Mouse (Mus musculus): Measurements from ENCODE around the gene Cfap61. TPM values are rescaled to one million over a fixed set of nuclear protein-coding genes. Genes with fewer than 3 reads are reported as not detected.
"Not testable (repeated sequence)": the region's sequence is repeated elsewhere in the genome, so short reads cannot be mapped to it uniquely, and the experiment has no call there.

Cfap61 gene
- polyA plus RNA-seq, 1 experiment, result not detected

GRCm38 (mm10) chr2:145898106-145898505 lies 36.5 kb upstream of the Cfap61 start:
- Histone ChIP-seq H3K4me1 (ENCODE audit: control insufficient read depth, insufficient read depth, insufficient read length, low read length) (no peaks in the 10 kb centered on the region), H3K27ac (ENCODE audit: insufficient read depth, low read depth, low read length) (no peak overlapping the region), H3K4me3 (ENCODE audit: low read depth, low read length) (no peak overlapping the region), H3K36me3 (ENCODE audit: control insufficient read depth, insufficient read depth, low read length) (no peaks in the 10 kb centered on the region), H3K27me3 (ENCODE audit: control insufficient read depth, insufficient read depth, low read length) (no peaks in the 10 kb centered on the region)
- WGBS, result 64% methylated on average over 9 of the region's 9 CpGs
- no peak for TF ChIP-seq POLR2A (IDR thresholded peaks at IDR 0.05; ENCODE audit: low read depth, low read length)
- no peak for TF ChIP-seq CTCF (IDR thresholded peaks at IDR 0.05; ENCODE audit: extremely low read depth, insufficient read length, insufficient replicate concordance, low read depth, low read length)

- 79% methylated on average over 8 of the region's 8 CpGs for WGBS
- not testable (repeated sequence) for H3K27ac ChIP-seq (ENCODE audit: insufficient read depth, low read depth, low read length); H3K36me3 ChIP-seq (ENCODE audit: control insufficient read depth, insufficient read depth, low read length); H3K4me1 ChIP-seq (ENCODE audit: control insufficient read depth, insufficient read depth, insufficient read length, low read length); H3K4me3 ChIP-seq (ENCODE audit: low read depth, low read length); H3K27me3 ChIP-seq (ENCODE audit: control insufficient read depth, insufficient read depth, low read length)
Observed at GRCm38 (mm10) chr2:145900318-145900717, 34.3 kb upstream of the Cfap61 start.

GRCm38 (mm10) chr2:145901861-145902260 lies 32.7 kb upstream of the Cfap61 start, which contains the start of gene Naa20:
Gene Naa20 (plus strand): TSS chr2:145902099.
- no peak for TF ChIP-seq POLR2A (IDR thresholded peaks at IDR 0.05; ENCODE audit: low read depth, low read length)
- no peak for TF ChIP-seq CTCF (IDR thresholded peaks at IDR 0.05; ENCODE audit: extremely low read depth, insufficient read length, insufficient replicate concordance, low read depth, low read length)
- H3K36me3 ChIP-seq (ENCODE audit: control insufficient read depth, insufficient read depth, low read length), result no peaks in the 10 kb centered on the region
- no peaks in the 10 kb centered on the region for H3K27me3 ChIP-seq (ENCODE audit: control insufficient read depth, insufficient read depth, low read length)
- peaks cover 2% of the 10 kb centered on the region; the same call in 1 of the 2 replicates for H3K4me1 ChIP-seq (ENCODE audit: control insufficient read depth, insufficient read depth, insufficient read length, low read length)
- no peak within 1 kb of the TSS for H3K27ac ChIP-seq (ENCODE audit: insufficient read depth, low read depth, low read length)
- peak within 1 kb of the TSS; percentile 85; the same call in 1 of the 2 replicates for H3K4me3 ChIP-seq (ENCODE audit: low read depth, low read length)
- 90% methylated on average over 6 of the region's 6 CpGs for WGBS

GRCm38 (mm10) chr2:145903061-145903901 lies 31.3 kb upstream of the Cfap61 start:
- Histone ChIP-seq H3K36me3 (ENCODE audit: control insufficient read depth, insufficient read depth, low read length) (peaks cover 3% of the 10 kb centered on the region), H3K4me3 (ENCODE audit: low read depth, low read length) (peak overlapping the region; percentile 85), H3K27me3 (ENCODE audit: control insufficient read depth, insufficient read depth, low read length) (no peaks in the 10 kb centered on the region), H3K4me1 (ENCODE audit: control insufficient read depth, insufficient read depth, insufficient read length, low read length) (peaks cover 2% of the 10 kb centered on the region; the same call in 1 of the 2 replicates), H3K27ac (ENCODE audit: insufficient read depth, low read depth, low read length) (peak overlapping the region; percentile 55)
- under 1% methylated on average over 68 of the region's 68 CpGs for WGBS
- TF ChIP-seq CTCF (IDR thresholded peaks at IDR 0.05; ENCODE audit: extremely low read depth, insufficient read length, insufficient replicate concordance, low read depth, low read length) (peak; percentile 61; the same call in 1 of the 2 replicates), POLR2A (IDR thresholded peaks at IDR 0.05; ENCODE audit: low read depth, low read length) (peak; percentile 70)

GRCm38 (mm10) chr2:145903983-145904616 lies 30.5 kb upstream of the Cfap61 start:
- Histone ChIP-seq H3K27ac (ENCODE audit: insufficient read depth, low read depth, low read length) (no peak overlapping the region), H3K4me3 (ENCODE audit: low read depth, low read length) (no peak overlapping the region)
- WGBS, result 24% methylated on average over 12 of the region's 12 CpGs

GRCm38 (mm10) chr2:145905156-145905555 lies 29.4 kb upstream of the Cfap61 start:
- peaks cover 14% of the 10 kb centered on the region for H3K36me3 ChIP-seq (ENCODE audit: control insufficient read depth, insufficient read depth, low read length)
- WGBS, result 57% methylated on average over 6 of the region's 6 CpGs
- no peak overlapping the region for H3K4me3 ChIP-seq (ENCODE audit: low read depth, low read length)
- no peaks in the 10 kb centered on the region for H3K27me3 ChIP-seq (ENCODE audit: control insufficient read depth, insufficient read depth, low read length)
- TF ChIP-seq POLR2A (IDR thresholded peaks at IDR 0.05; ENCODE audit: low read depth, low read length) (no peak), CTCF (IDR thresholded peaks at IDR 0.05; ENCODE audit: extremely low read depth, insufficient read length, insufficient replicate concordance, low read depth, low read length) (no peak)
- H3K4me1 ChIP-seq (ENCODE audit: control insufficient read depth, insufficient read depth, insufficient read length, low read length), result peaks cover 2% of the 10 kb centered on the region; the same call in 1 of the 2 replicates
- no peak overlapping the region for H3K27ac ChIP-seq (ENCODE audit: insufficient read depth, low read depth, low read length)

More at GRCm38 (mm10) chr2:145903983-145904616, 30.5 kb upstream of the Cfap61 start:
- Histone ChIP-seq H3K4me1 (ENCODE audit: control insufficient read depth, insufficient read depth, insufficient read length, low read length) (peaks cover 2% of the 10 kb centered on the region; the same call in 1 of the 2 replicates), H3K36me3 (ENCODE audit: control insufficient read depth, insufficient read depth, low read length) (peaks cover 9% of the 10 kb centered on the region), H3K27me3 (ENCODE audit: control insufficient read depth, insufficient read depth, low read length) (no peaks in the 10 kb centered on the region)
- no peak for TF ChIP-seq POLR2A (IDR thresholded peaks at IDR 0.05; ENCODE audit: low read depth, low read length)

- 33% methylated on average over 4 of the region's 4 CpGs for WGBS
- not testable (repeated sequence) for H3K27me3 ChIP-seq (ENCODE audit: control insufficient read depth, insufficient read depth, low read length); H3K4me1 ChIP-seq (ENCODE audit: control insufficient read depth, insufficient read depth, insufficient read length, low read length); H3K4me3 ChIP-seq (ENCODE audit: low read depth, low read length); H3K27ac ChIP-seq (ENCODE audit: insufficient read depth, low read depth, low read length)
- H3K36me3 ChIP-seq (ENCODE audit: control insufficient read depth, insufficient read depth, low read length), result peaks cover 14% of the 10 kb centered on the region
Observed at GRCm38 (mm10) chr2:145905884-145906283, 28.7 kb upstream of the Cfap61 start.
